Mouse (Mus musculus) erythroblast, adult 5-6 weeks (primary cell): Measurements from ENCODE around the gene Ncoa4. TPM values are rescaled to one million over a fixed set of nuclear protein-coding genes. Genes with fewer than 3 reads are reported as not detected.
"Not testable (repeated sequence)": the region's sequence is repeated elsewhere in the genome, so short reads cannot be mapped to it uniquely, and the experiment has no call there.

Source experiments
- ATAC-seq: replicated peaks from 2 replicates; pipeline ENCODE4 v1.8.0; 2016; ENCODE audit warnings: moderate number of reproducible peaks, mild to moderate bottlenecking, moderate TSS enrichment, inconsistent platforms; ENCODE audit not compliant: poor library complexity, low FRiP score, severe bottlenecking
- total RNA-seq, 2 experiments: library from RNA; stranded (forward) in 1 of 2; stranded (reverse) in 1 of 2; fragments of 150-400 nt in 1 of 2; fragments of 200-764, 138-1000 nt in 1 of 2; gene quantifications; 2 replicates each; pipeline versions ENCODE4 v1.2.3 to v1.2.4; 2015 to 2017; ENCODE audit warnings: low replicate concordance in 2 of 2

The Ncoa4 gene
- total RNA-seq (2015; ENCODE audit: low replicate concordance) (661 and 684 TPM in 2 replicates), total RNA-seq (2017; ENCODE audit: low replicate concordance) (773 and 931 TPM in 2 replicates)

GRCm38 (mm10) chr14:32159690-32160246, at the start of gene Ncoa4:
Gene Ncoa4 (plus strand): TSS chr14:32159865.
- ATAC-seq, result peak; percentile 91

DNA sequence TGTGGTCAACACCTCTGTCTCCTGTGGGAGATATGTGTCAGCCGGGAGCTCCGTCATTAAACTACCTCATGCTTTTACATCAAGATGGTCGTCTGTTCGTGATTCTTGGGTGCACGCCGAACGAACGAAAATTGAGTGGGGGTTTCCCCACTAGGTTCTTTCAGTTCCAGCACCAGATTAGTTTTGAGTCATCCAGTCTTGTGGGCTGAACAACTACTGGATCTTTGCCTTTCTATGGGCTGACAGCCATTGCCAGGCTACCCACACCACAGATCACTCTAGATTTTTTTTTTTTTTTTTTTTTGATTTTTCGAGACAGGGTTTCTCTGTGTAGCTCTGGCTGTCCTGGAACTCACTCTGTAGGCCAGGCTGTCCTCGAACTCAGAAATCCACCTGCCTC, 47.5 kb upstream of the Ncoa4 start:
- ATAC-seq, result not testable (repeated sequence)

DNA sequence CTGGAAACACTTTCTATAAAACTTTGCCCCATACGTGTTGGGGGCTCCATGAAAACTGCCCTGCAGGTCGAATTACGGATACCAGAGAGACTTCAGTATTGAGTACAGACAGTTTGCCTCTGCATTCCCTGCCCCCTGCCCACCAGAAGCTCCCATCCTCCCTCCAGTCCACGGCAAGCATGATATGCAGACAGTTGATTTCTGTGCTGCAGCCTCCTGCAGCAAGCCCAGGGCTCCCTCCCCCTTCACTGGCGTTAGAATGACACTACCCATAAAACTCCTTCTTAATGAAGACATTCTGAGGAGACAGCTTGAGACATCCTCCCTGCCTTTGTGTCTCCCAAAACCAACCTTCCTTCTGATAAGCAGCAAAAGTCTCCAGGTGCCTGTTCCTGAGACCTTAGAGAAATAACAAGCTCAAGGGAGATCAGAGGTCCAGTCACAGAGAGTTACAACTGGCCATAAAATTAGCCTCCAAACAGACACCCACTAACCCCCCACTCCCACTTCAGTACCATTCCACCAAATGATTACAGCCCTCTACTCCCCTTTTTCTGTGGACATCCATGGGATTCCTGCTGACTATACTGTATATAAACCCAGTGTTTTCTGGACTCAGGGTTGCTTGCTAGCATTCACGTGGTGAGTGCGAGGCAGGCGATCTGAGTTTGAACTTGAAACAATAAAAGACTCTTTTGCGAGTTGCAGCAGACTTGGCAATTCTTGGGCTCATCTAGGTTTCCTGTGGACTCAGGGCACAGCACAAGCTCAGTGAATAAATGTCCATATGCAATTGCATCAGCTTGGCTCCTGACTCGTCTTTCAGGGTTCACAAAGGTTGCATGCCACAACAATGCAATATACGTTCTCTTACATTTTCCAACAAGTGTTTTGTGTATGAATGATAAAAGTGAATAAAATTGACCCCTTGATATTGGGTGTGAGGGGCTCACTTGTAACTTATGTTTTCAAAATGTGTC, 38.4 kb upstream of the Ncoa4 start:
- peak; percentile 23; the same call in 1 of the 2 replicates for ATAC-seq

GRCm38 (mm10) chr14:32121920-32122315, 37.7 kb upstream of the Ncoa4 start:
- peak; percentile 100 for ATAC-seq

GRCm38 (mm10) chr14:32124261-32124660, 35.4 kb upstream of the Ncoa4 start:
- no peak for ATAC-seq

GRCm38 (mm10) chr14:32125256-32125655, 34.4 kb upstream of the Ncoa4 start:
- not testable (repeated sequence) for ATAC-seq

- 0 out of 2 replicates have a peak, but pooled peaks have one; percentile 53 for ATAC-seq
Measured at GRCm38 (mm10) chr14:32128409-32128808, 31.3 kb upstream of the Ncoa4 start.

DNA sequence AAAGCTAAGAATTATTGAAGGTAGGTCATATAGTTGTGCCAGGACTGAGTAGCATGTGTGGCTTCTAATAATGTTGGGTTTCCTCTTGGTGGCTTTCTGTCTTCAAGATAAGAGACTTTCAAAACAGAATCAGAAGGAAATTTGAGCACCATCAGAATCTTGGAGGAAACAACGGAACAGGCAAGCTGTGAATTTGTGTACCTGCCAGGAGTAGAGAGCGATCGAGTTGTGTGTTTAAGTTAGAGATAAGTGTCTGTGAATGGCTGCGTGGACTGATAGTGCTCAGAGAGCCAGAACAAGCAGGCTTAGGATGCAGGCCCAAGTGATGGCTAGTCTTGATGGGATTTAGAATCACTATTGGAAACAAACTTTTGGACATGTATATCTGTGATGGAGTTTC, 27.8 kb upstream of the Ncoa4 start:
- ATAC-seq, result peak; percentile 71

DNA sequence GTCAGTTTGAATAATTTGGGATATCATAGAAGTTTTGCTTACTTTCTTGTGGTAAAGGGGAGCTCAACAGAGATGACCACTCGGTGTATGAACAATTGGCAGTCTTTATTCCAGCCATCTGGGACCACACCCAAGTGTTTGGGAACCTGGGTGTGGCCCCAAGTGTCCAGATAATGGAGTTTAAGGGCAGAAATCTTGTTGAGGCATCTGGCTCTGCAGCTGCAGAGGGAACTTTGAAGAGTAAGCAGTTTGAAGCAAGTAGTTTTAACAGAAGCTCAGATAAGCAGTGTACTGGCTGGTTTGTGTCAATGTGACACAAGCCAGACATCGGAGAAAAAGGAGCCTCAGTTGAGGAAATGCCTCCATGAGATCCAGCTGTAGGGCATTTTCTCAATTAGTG, 25.4 kb upstream of the Ncoa4 start:
- peak; percentile 44 for ATAC-seq

DNA sequence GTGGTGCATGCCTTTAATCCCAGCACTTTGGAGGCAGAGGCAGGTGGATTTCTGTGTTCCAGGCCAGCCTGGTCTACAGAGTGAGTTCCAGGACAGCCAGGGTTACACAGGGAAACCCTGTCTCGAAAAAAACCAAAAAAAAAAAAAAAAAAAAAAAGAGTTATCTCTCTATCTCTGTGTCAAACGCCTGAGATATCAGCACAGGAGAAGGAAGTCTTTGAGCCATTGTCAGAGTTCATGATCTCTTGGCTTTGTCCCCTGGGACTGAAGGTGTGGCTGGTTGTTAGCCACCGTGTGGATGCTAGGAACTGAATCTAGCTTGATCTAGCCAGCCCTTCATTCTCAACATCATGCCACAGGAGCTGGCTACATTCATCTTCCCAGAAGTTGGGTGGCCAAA, 23.2 kb upstream of the Ncoa4 start:
- ATAC-seq, result not testable (repeated sequence)

DNA sequence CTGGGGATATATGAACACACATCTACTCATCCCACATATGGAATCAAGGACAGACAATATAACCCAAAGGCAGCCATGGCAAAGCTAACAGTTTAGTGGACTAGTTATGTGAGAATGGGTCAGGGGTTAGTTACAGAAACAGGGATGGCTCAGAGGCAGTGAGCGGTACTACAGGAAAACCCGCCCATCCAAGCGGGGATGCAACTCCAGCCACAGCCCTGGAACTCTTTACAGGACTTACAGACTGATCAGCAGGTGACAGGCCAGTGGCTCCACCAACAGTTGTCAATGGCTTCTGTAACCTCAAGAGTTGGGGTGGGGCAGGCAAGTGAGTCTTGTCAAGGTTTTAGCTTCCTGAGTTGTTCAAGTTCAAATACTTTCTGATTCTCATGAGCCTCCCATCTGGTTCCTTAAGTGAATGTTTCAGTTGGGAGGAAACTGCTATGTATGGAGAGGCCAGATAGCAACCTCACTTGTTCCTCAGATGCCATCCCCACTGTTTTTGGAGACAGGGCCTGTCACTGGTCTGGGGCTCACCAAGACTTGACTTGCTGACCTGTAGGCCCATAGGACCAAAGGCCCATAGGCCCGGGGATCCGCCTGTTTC, 19.2 kb upstream of the Ncoa4 start:
- no peak for ATAC-seq

- no peak for ATAC-seq
Measured at GRCm38 (mm10) chr14:32141723-32142122, 17.9 kb upstream of the Ncoa4 start, which contains the start of gene Msmb. Gene Msmb (plus strand): TSS chr14:32142023.

GRCm38 (mm10) chr14:32144734-32145133, 14.9 kb upstream of the Ncoa4 start:
- ATAC-seq, result no peak

GRCm38 (mm10) chr14:32145401-32145800, 14.3 kb upstream of the Ncoa4 start:
- peak; percentile 57 for ATAC-seq

DNA sequence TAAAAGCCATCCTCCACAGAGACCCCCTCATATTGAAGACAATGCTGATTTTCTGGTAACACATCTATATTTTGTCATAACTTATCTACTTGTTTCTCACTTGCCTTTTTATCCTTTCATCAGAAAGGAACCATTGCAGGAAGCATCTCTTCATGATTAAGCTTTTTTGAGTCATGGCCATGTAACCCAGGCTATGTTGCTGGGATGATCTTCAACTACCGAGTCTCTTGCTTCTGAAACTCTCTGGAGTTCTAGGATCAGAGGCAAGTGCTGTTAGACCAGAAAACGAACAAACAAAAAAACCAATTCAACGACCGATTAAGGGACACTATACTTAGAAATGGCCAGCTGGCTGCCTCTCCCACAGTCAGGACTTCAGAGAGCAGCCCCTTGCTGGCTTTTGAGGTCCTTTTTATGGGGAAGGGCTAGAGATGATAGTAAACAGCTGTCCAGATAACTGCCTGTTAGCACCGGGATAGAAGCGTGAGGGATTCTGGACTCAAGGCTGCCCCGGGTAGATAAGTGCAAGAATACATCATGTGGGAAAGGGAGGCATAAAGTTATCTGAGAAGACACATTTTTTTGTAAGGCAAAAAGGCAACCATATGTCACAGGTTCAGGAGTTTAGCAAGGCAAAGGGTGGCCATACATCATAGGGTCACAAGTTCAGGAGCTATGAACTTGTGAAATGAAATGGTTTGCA, 13.7 kb upstream of the Ncoa4 start:
- ATAC-seq, result peak; percentile 92

GRCm38 (mm10) chr14:32146578-32146977, 13.1 kb upstream of the Ncoa4 start:
- ATAC-seq, result peak; percentile 62

DNA sequence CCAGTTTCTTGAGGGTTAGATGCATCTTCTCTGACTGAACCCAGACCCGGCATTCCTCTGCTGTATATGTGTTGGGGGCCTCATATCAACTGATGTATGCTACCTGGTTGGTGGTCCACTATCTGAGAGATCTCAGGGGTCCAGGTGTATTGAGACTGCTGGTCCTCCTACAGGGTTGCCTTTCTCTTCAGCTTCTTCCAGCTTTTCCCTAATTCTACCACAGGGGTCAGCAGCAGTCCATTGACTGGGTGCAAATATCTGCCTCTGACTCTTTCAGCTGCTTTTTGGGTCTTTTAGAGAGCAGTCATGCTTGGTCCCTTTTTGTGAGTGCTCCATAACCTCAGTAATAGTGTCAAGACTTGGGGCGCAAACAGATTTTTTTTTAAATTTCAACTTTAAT, 8.8 kb upstream of the Ncoa4 start:
- ATAC-seq, result no peak

GRCm38 (mm10) chr14:32152243-32152965, 7.3 kb upstream of the Ncoa4 start:
- no peak for ATAC-seq

- no peak for ATAC-seq
Measured at GRCm38 (mm10) chr14:32153156-32153555, 6.5 kb upstream of the Ncoa4 start.
